Comparison of ENCODE assay signal across 8 mouse cellular contexts in the genomic region with DNA sequence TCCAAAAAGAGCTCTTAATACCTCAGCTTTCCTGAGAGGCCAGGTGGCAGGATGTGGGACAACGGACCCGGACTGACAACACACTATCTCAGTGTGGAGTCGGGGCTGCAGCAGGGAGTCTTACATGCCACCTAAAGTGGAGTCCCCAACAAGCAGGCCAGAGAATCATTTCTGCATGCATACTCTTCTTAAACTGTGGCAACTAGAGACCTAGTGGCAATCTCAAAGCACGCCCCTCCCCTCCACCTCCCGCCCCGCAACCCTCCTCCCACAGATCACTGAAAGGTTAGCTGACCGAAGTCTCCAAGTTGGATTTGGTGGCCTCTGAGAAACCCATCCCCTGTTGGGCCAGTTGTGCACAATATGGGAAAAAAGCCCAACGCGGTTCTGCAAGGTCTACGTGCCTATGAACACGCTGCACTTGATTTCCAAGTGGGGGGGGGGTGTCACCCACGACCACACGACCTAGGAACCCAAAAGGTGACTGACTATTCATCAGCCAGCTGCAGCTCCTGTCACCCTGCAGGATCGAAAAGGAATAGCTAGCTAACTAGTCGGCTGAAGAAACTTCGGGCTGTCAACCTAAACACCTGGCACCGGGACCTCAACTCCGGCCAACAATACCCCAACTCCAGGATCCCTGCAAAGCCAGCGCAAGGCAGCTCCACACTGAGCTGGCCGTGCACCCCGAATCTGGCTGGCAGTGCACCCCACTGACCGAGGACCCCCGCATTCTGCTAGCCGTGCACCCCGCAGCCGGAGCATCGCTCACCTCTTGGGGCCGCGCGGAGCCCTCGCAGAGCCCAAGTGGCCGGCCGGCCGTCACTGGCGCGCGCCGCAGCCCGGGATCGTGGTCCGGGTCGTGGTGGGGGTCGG. TPM values are rescaled to one million over a fixed set of nuclear protein-coding genes. Genes with fewer than 3 reads are reported as not detected.
DNase-seq lines count a peak whose midpoint lies in the region; ATAC-seq and TF ChIP-seq lines count a peak whose summit lies in the region.

No protein-coding gene starts in this region.

- peak overlapping the region; percentile 83 for H3K4me3 ChIP-seq in layer of hippocampus, adult 2 months
- peak overlapping the region; percentile 74 to 81 for H3K4me3 ChIP-seq in MEL (ENCODE audit: control insufficient read depth in 1 of 2, insufficient read depth in 1 of 2, low read depth in 2 of 2, low read length in 2 of 2)
- H3K4me3 ChIP-seq in heart, embryonic 14.5 days (ENCODE audit: control insufficient read depth in 1 of 2, insufficient read depth in 1 of 2, low read depth in 1 of 2, low read length in 2 of 2) = peak overlapping the region; percentile 91
- peak overlapping the region; percentile 90 for H3K4me3 ChIP-seq in midbrain, embryonic 15.5 days

- H3K4me1 ChIP-seq in MEL (ENCODE audit: control insufficient read depth in 1 of 2, insufficient read depth in 2 of 2, low read length in 2 of 2) = peaks cover 7 to 24% of the 10 kb centered on the region in 2 experiments
- H3K4me1 ChIP-seq in heart, embryonic 14.5 days (ENCODE audit: control insufficient read depth in 2 of 2, insufficient read depth in 2 of 2, low read length in 2 of 2) = peaks cover 8 to 16% of the 10 kb centered on the region in 2 experiments; a peak in 3 of 4 replicates
- H3K4me1 ChIP-seq in midbrain, embryonic 15.5 days = peaks cover 13% of the 10 kb centered on the region

- peak overlapping the region; percentile 92 for H3K27ac ChIP-seq in layer of hippocampus, adult 2 months
- no peak overlapping the region for H3K27ac ChIP-seq in MEL (ENCODE audit: control insufficient read depth, low read depth, low read length)
- peak overlapping the region; percentile 76 to 85 for H3K27ac ChIP-seq in heart, embryonic 14.5 days (replicated peaks in 1 of 2; ENCODE audit: control insufficient read depth in 1 of 2, insufficient read depth in 1 of 2, low read depth in 2 of 2, low read length in 2 of 2)
- peak overlapping the region; percentile 72 for H3K27ac ChIP-seq in midbrain, embryonic 15.5 days

- H3K27me3 ChIP-seq in MEL (ENCODE audit: control insufficient read depth in 1 of 2, insufficient read depth in 2 of 2, low read length in 2 of 2) = no peaks in the 10 kb centered on the region
- H3K27me3 ChIP-seq in heart, embryonic 14.5 days (ENCODE audit: control insufficient read depth, insufficient read depth, low read length) = no peaks in the 10 kb centered on the region
- H3K27me3 ChIP-seq in midbrain, embryonic 15.5 days (replicated peaks) = no peaks in the 10 kb centered on the region

- H3K79me2 ChIP-seq in MEL (ENCODE audit: control insufficient read depth, insufficient read depth, low read length, poor library complexity) = peaks cover 2% of the 10 kb centered on the region; the same call in 1 of the 2 replicates

- no peak for TF ChIP-seq EP300 in MEL (IDR thresholded peaks at IDR 0.05; ENCODE audit: low read depth in 1 of 2, low read length in 2 of 2)

- TF ChIP-seq POLR2A in MEL (IDR thresholded peaks at IDR 0.05; ENCODE audit: control insufficient read depth in 1 of 2, insufficient read depth in 1 of 2, low read depth in 1 of 2, low read length in 2 of 2, poor library complexity in 1 of 2) = no peak

- no peak for DNase-seq in layer of hippocampus, adult 2 months (ENCODE audit: low spot score in 2 of 2)
- DNase-seq in layer of hippocampus, adult 11-12 months (ENCODE audit: low spot score) = no peak
- peak; percentile 62 for DNase-seq in MEL (ENCODE audit: low read depth, low spot score)
- peak; percentile 62 for DNase-seq in embryo, embryonic 11 days
- peak; percentile 29 to 60 for DNase-seq in kidney, postnatal 4 days
- DNase-seq in thymus, postnatal 25 days = peak; percentile 79

- H3K9ac ChIP-seq in MEL (ENCODE audit: control insufficient read depth, low read depth, low read length, poor library complexity, severe bottlenecking) = peak overlapping the region; percentile 72
- H3K9ac ChIP-seq in heart, embryonic 14.5 days (ENCODE audit: low read length) = peak overlapping the region; percentile 88
- H3K9ac ChIP-seq in midbrain, embryonic 15.5 days = peak overlapping the region; percentile 78

- no peaks in the 10 kb centered on the region for H3K9me3 ChIP-seq in MEL (replicated peaks; ENCODE audit: insufficient read depth, low read length)
- no peaks in the 10 kb centered on the region for H3K9me3 ChIP-seq in heart, embryonic 14.5 days (ENCODE audit: control insufficient read depth, low read length)
- H3K9me3 ChIP-seq in midbrain, embryonic 15.5 days = no peaks in the 10 kb centered on the region

- no peak for TF ChIP-seq CTCF in layer of hippocampus, adult 2 months (conservative IDR thresholded peaks at IDR 0.05)
- TF ChIP-seq CTCF in MEL (IDR thresholded peaks at IDR 0.05 in 2 of 3, conservative IDR thresholded peaks at IDR 0.05 in 1 of 3; ENCODE audit: control insufficient read depth in 1 of 3, insufficient read depth in 1 of 3, low read depth in 2 of 3, low read length in 3 of 3, poor library complexity in 1 of 3, severe bottlenecking in 1 of 3) = no peak

- WGBS in heart, embryonic 14.5 days = under 1% methylated on average over 43 of the region's 43 CpGs
- under 1% methylated on average over 43 of the region's 43 CpGs for WGBS in midbrain, embryonic 15.5 days

- peak overlapping the region; percentile 81 for H3K4me2 ChIP-seq in heart, embryonic 14.5 days (ENCODE audit: low read length)
- peak overlapping the region; percentile 75 for H3K4me2 ChIP-seq in midbrain, embryonic 15.5 days

- ATAC-seq in heart, embryonic 14.5 days (ENCODE audit: insufficient number of reproducible peaks, insufficient read depth, low FRiP score, low read depth) = no peak
- ATAC-seq in midbrain, embryonic 15.5 days (replicated peaks) = peak; percentile 10

- H3K36me3 ChIP-seq in MEL (ENCODE audit: control insufficient read depth in 1 of 2, insufficient read depth in 2 of 2, low read length in 2 of 2) = peaks cover 0 to 14% of the 10 kb centered on the region in 2 experiments; a peak in 2 of 4 replicates
- peaks cover 6% of the 10 kb centered on the region; the same call in 1 of the 2 replicates for H3K36me3 ChIP-seq in heart, embryonic 14.5 days (ENCODE audit: control insufficient read depth, insufficient read depth, low read length)
- no peaks in the 10 kb centered on the region for H3K36me3 ChIP-seq in midbrain, embryonic 15.5 days (replicated peaks)

- TF ChIP-seq RAD21 in MEL (IDR thresholded peaks at IDR 0.05; ENCODE audit: low read depth, low read length) = no peak

TF ChIP-seq in MEL, 35 proteins besides CTCF, POLR2A, EP300 and RAD21:
- no peak for TF ChIP-seq MYC (IDR thresholded peaks at IDR 0.05; ENCODE audit: low read depth, low read length)
- TF ChIP-seq BHLHE40 (IDR thresholded peaks at IDR 0.05; ENCODE audit: borderline replicate concordance, low read depth, low read length) = no peak
- no peak for TF ChIP-seq KAT2A (conservative IDR thresholded peaks at IDR 0.05; ENCODE audit: low read depth, low read length)
- TF ChIP-seq ZNF384 (IDR thresholded peaks at IDR 0.05; ENCODE audit: low read depth, low read length) = no peak
- no peak for TF ChIP-seq CHD2 (IDR thresholded peaks at IDR 0.05; ENCODE audit: low read length)
- TF ChIP-seq SIN3A (IDR thresholded peaks at IDR 0.05; ENCODE audit: low read length) = no peak
- no peak for TF ChIP-seq NRF1 (IDR thresholded peaks at IDR 0.05; ENCODE audit: insufficient read depth, low read depth, low read length, poor library complexity, severe bottlenecking)
- TF ChIP-seq HCFC1 (IDR thresholded peaks at IDR 0.05; ENCODE audit: low read depth, low read length) = no peak
- no peak for TF ChIP-seq ZC3H11A (IDR thresholded peaks at IDR 0.05; ENCODE audit: low read depth, low read length)
- no peak for TF ChIP-seq POLR2AphosphoS2 (IDR thresholded peaks at IDR 0.05; ENCODE audit: low read length)
- TF ChIP-seq MAX (IDR thresholded peaks at IDR 0.05; ENCODE audit: low read length) = no peak
- TF ChIP-seq TBP (IDR thresholded peaks at IDR 0.05; ENCODE audit: low read depth, low read length) = no peak
- TF ChIP-seq MEF2A (IDR thresholded peaks at IDR 0.05; ENCODE audit: extremely low read depth, insufficient replicate concordance, low read depth, low read length, poor library complexity, severe bottlenecking) = no peak
- TF ChIP-seq SMC3 (IDR thresholded peaks at IDR 0.05; ENCODE audit: low read depth, low read length) = no peak
- no peak for TF ChIP-seq MAFK (IDR thresholded peaks at IDR 0.05; ENCODE audit: borderline replicate concordance, low read depth, low read length)
- no peak for TF ChIP-seq NELFE (IDR thresholded peaks at IDR 0.05; ENCODE audit: low read depth, low read length)
- no peak for TF ChIP-seq ETS1 (IDR thresholded peaks at IDR 0.05; ENCODE audit: low read depth, low read length)
- no peak for TF ChIP-seq GABPA (IDR thresholded peaks at IDR 0.05; ENCODE audit: low read depth, low read length)
- TF ChIP-seq ZMIZ1 (IDR thresholded peaks at IDR 0.05; ENCODE audit: low read depth, low read length) = no peak

RNA-seq across cellular contexts. Expression of gene Tnfaip3, which starts 0.8 kb away (rescaled TPM):
- total RNA-seq in layer of hippocampus, adult 2 months (2021) = 1 to 10 TPM; 3.9 to 5.0 TPM
- total RNA-seq in MEL (2012; rRNA removed) = 0.54 and 0.56 TPM in 2 replicates
- under 1 TPM in 1 of 2 experiments, not detected in 1; 0.38 TPM for polyA plus RNA-seq in MEL (2012; ENCODE audit: insufficient read depth in 1 of 2, insufficient read length in 2 of 2, low read depth in 1 of 2, low replicate concordance in 2 of 2, missing spikeins in 1 of 2)
- polyA plus RNA-seq in heart, embryonic 14.5 days (2014; fragmentation: Nextera tagmentation; extraction: Ambion mirVana) = 2.1 and 2.6 TPM in 2 replicates
- 2.3 and 3.2 TPM in 2 replicates for polyA plus RNA-seq in midbrain, embryonic 15.5 days (2015; fragmentation: Nextera tagmentation; extraction: Ambion mirVana)

Comparison
In these comparisons a context has a peak if more than half of its experiments do, and no peak if none do; other contexts are left out.
1. DNase-seq: peak in MEL (single experiment), embryo, embryonic 11 days (single experiment), kidney, postnatal 4 days (2 of 2) and thymus, postnatal 25 days (single experiment); none in layer of hippocampus, adult 2 months (0 of 2) and layer of hippocampus, adult 11-12 months (single experiment).
2. Peak in every context shown above with its lines, with median percentiles within 50 percentile points of each other: H3K4me3 ChIP-seq and H3K9ac ChIP-seq.